Mouse (Mus musculus) 3T3-L1 (cell line): Measurements from ENCODE around the gene Parn.
A peak's percentile ranks its signal among the peaks of the same experiment; 100 is the strongest.
"Not testable (repeated sequence)": the region's sequence is repeated elsewhere in the genome, so short reads cannot be mapped to it uniquely, and the experiment has no call there.

Source experiments
- DNase-seq: peaks from one replicate; pipeline ENCODE4 v3.0.0-alpha.2; 2015; ENCODE audit warnings: low read depth, low spot score

Gene Parn

GRCm38 (mm10) chr16:13667878-13668343 lies at the start of gene Parn:
Parn (minus strand) TSS chr16:13668170.
- peak; percentile 94 for DNase-seq

DNA sequence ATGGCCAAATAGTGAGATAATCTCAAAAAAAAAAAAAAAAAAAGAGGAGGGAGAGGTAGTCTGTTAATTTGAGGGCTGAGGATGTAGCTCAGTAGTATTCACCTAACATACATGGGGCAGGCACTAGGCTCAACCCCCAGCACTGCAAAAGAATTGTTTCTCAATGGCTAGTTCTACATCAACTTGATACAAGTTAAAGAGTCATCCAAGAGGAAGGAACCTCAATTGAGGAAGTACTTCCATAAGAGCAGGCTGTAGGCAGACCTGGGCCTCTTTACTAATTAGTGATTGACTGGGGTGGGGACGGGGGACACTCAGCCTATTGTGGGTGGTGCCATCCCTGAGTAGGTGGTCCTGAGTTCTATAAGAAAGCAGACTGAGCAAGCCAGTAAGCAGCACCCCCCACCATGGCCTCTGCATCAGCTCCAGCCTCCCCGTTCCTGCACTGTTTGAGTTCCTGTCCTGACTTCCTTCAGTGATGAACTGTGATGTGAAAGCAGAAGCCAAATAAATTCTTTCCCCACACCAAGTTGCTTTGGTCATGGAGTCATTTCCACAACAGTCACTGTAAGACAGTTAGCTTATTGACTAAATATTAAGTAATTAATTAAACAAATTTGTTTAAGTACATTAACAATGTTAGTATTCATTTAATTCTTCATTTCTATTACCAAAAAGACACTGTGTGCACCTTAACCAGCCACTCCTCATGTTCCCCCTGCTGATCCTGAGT lies 49.0 kb upstream of the Parn start:
- no peak for DNase-seq

GRCm38 (mm10) chr16:13714910-13715309 lies 46.9 kb upstream of the Parn start:
- no peak for DNase-seq

DNA sequence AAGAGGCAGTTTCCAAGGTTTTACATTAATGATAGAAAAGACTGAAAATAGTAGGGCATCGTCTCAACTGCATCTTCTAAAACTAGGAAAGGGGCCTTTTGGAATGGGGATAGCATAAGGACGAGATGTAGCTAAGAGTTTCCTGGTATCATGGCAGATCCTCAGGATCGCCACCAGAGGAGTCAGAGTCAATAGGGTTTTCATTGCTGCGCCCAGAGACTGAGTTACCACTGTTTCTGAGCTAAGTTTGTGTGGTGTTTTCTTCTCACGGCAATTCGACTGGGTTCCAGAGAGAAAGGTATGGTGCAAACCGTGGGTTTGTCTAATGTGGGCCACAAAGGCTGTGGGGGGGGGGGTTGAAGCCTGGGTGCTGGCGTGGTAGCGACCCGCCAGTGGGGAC lies 36.7 kb upstream of the Parn start:
- no peak for DNase-seq

GRCm38 (mm10) chr16:13702184-13702583 lies 34.2 kb upstream of the Parn start:
- no peak for DNase-seq

GRCm38 (mm10) chr16:13698998-13699397 lies 31.0 kb upstream of the Parn start:
- DNase-seq, result peak; percentile 18

DNA sequence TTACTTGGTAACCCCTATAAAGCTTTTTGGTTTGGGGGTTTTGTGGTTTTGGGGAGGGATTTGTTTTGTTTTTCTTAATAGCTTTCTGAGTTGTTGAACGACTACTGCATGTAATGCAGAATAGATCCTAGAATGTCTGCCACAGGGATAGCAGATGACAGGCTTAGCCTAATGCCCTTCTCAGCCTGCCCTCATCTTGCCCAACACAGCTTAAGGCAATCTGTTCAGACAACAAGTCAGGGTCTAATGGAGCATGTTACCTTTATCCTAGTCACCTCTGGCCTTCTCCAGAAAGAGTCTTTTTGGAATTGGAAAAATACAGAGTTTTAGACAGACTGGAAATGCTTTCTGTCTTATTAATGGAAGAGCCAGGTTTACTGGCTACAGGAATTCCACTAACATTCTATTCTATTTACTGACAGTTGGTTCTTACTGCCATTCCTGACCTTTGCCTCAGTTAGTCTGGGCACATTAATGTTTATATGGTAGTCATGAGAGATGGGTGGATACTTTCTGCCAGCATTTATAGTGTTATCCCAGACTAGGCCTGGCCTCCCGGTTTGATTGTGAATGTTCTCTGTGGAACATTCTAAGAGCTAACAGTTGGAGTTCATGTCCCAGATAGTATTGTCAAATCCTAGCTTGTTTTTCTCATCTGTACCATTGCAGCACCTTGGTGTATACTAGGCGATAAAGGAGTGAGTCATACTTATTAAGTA lies 10.8 kb upstream of the Parn start:
- DNase-seq, result peak; percentile 13

GRCm38 (mm10) chr16:13674511-13674910 lies 6.5 kb upstream of the Parn start:
- DNase-seq, result no peak

DNA sequence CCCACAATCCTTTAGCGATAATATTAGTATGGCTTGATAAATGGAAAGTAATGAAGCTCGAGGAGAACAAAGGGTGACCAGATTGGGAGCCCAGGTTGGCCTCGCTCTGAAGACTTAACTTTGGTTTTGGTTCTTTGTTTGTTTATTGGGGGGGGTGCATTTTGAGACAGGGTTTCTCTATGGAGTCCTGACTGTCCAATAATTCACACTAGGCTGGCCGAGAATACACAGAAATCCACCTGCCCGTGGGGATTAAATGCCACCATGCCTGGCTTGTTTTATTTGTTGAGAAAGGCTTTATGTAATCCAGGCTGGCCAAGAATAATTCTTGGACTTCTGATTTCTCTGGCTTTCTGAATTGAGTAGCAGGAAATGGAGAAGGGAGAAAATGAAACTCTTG lies 5.1 kb upstream of the Parn start:
- DNase-seq, result no peak

- peak; percentile 87 for DNase-seq
Measured at GRCm38 (mm10) chr16:13672386-13672898, 4.5 kb upstream of the Parn start.

- peak; percentile 96 for DNase-seq
Measured at GRCm38 (mm10) chr16:13671685-13672385, 3.9 kb upstream of the Parn start, which contains the start of the genes Bfar and 3110001I22Rik. Bfar (plus strand) TSS chr16:13671858. 3110001I22Rik (plus strand) TSS chr16:13671929.

DNA sequence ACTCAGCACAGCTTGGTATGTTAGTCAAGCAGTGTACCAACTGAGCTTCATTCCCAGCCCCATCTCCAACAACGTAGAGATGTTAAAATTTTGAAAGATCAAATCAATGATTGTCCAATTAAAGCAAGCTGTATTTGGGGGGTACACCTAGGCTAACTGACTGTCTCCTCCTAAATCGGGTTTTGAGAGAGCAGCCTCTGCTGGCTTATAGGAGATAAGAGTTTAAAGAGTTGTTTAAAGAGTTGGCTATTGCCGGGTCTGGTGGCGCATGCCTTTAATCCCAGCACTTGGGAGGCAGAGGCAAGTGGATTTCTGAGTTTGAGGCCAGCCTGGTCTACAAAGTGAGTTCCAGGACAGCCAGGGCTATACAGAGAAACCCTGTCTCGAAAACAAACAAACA lies 2.9 kb upstream of the Parn start:
- not testable (repeated sequence) for DNase-seq

DNA sequence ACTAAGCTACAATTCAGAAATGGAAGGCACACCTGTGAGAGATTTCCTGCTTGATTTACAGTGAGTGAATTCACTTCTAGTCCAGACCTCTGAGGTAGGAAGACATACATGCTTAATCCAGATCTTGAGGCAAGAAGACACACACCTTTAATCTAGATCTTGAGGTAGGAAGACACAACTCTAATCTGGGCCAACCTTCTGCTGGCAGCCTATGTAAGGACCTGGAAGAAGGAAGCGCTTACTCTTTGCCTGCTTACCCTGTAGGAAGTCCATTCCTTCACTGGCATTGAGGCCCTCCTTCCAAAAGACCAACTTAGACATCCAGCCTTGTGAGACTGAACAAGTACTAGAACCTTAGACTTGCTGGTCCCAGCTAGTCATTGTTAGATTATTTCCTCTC lies 1.3 kb upstream of the Parn start:
- no peak for DNase-seq

DNA sequence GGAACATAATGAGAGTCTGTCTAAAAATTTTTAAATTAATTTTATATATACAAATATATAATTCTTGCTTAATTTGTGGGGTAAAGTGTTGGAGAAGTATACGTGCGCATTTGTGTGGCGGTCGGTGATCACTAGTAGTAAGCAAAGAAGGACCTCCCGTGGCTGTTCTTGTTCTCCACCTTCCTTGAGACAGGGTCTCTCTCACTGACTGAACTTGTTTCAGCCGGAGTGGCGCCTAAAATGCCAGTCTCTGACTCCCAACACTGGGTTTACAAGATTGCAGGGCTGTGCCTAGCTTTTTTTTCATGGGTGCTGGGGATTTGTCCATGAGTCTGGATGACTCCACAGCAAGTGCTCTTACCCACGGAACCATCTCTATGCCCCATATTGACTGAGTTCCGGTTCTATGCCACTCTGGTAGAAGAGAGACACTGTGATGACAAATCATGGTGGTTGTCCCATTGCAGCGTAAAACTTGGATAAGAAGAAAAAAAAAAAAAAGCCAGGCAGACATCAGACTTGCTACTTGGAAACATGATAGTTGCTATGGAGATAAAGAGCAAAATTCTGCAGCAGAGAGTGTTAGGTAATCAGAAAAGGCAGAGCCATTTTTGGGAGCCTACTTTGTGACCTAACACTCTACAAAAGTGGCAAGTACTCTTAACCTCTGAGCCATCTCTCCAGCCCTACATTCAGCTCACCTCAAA lies 585 bp upstream of the Parn start:
- DNase-seq, result no peak

- no peak for DNase-seq
Measured at GRCm38 (mm10) chr16:13660736-13661135, 7.2 kb downstream of the Parn start.

DNA sequence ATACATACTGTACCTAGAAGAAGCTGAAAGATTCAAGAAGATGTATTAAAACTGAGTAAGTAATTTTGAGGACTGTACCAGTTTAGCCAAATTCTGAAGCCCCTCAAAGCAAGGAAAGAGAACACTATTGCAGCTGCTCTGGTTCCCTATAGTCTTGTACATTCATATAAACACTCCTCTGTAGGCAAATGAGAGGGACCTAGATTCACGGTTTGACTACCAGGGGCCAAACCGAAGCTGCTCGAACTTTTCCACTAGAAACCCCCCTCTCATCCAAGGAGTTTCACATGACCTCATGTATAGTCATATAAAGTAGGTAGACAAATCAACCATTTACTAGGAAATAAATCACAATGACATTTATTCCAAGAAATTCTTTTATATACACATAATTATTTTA lies 9.1 kb downstream of the Parn start:
- DNase-seq, result no peak

- no peak for DNase-seq
Measured at GRCm38 (mm10) chr16:13645930-13646329, 22.0 kb downstream of the Parn start.

GRCm38 (mm10) chr16:13644474-13644873 lies 23.5 kb downstream of the Parn start:
- DNase-seq, result no peak

DNA sequence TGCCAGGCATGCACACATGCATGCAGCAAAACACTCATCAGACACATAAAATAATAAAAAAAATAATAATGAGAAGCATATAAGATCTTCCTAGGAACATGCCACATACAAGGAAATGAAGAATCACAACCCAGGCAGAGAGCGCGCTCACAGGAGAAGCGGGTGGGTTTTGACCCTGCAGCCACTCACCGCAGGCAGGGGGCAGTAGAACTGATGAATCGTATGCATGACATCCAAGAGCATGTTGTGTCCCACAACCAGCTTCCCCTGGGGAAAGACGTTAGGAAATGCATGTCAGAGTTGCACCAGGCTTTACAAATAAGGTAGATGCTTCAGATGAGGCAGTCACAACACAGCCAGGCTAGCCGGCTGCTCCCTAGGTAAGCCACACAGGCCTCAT lies 27.9 kb downstream of the Parn start:
- DNase-seq, result peak; percentile 21

GRCm38 (mm10) chr16:13639508-13639907 lies 28.5 kb downstream of the Parn start:
- DNase-seq, result no peak

GRCm38 (mm10) chr16:13638198-13638597 lies 29.8 kb downstream of the Parn start:
- DNase-seq, result not testable (repeated sequence)
